Mouse (Mus musculus) small intestine, adult 10 weeks (tissue): ENCODE data around the gene Tnfaip2. TPM values are rescaled to one million over a fixed set of nuclear protein-coding genes. Genes with fewer than 3 reads are reported as not detected.

Source experiments
- polyA plus RNA-seq: library from polyadenylated mRNA; stranded (reverse); fragments of 350-450 nt; fragmentation: Illumina TruSeq; extraction: RNeasy Lipid Tissue Mini Kit (QIAGEN cat#74804); gene quantifications from one replicate; pipeline ENCODE4 v1.2.3, GENCODE M21; 2014; ENCODE audit warnings: low replicate concordance

The Tnfaip2 gene
- polyA plus RNA-seq = 1.4 TPM

DNA sequence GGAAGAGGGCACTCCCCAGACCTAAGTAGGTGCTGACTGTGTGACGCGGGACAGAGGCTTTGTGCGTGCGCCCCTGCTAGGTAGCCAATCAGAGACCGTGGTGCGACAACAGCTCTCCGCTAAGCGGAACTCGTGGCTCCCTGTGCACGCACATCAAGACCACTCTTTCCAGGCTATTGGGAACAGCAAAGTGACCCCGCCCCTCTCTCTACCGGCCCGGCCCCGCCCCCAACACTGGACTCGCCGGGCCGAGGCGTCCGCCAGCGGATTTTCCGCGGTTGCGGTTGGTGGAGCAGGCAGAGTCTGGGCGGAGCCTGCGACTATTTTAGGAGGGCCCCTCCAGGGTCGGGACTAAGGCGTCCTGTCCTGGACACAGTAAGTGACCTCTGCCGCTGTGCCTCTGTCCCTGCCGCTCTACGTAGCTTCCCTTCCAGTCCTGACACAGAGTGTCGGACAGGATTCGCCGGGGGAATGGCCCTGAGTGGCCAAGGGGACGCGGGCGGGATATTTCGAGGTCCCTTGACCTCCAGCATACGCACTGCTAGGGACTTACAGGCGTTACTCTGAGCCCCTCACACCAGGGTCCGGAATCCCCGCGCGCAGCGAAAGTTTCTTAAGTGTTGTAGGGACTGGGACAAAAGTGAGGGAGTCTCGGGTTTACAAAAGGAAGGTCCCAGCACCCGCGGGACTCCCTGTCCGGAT, at the start of gene Tnfaip2:
Tnfaip2 (plus strand) TSS at position 161 of the 702 bp plus-strand sequence.

DNA sequence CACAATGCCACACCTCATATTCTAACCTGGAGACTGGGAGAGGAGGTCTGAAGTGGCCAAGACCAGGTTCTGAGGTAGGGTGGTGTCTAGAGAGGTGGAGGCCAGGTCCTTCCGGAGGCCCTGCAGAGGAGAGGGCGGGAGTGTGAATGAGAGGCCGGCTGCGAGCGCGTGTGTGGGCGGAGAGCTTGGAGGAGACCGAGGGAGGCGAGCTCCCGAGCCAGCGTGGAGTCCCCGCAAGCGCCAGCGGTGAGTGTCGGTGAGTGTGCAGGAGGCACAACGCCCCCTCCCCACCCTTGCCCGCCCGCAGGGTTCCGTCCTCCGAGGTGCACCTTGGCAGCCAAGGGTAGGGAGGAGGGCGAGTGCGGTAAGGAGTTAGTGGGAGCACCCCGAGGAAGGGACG, 35.6 kb upstream of the Tnfaip2 start, which contains the start of gene Lbhd2:
Lbhd2 (plus strand) TSS at position 188 of the 400 bp plus-strand sequence.

DNA sequence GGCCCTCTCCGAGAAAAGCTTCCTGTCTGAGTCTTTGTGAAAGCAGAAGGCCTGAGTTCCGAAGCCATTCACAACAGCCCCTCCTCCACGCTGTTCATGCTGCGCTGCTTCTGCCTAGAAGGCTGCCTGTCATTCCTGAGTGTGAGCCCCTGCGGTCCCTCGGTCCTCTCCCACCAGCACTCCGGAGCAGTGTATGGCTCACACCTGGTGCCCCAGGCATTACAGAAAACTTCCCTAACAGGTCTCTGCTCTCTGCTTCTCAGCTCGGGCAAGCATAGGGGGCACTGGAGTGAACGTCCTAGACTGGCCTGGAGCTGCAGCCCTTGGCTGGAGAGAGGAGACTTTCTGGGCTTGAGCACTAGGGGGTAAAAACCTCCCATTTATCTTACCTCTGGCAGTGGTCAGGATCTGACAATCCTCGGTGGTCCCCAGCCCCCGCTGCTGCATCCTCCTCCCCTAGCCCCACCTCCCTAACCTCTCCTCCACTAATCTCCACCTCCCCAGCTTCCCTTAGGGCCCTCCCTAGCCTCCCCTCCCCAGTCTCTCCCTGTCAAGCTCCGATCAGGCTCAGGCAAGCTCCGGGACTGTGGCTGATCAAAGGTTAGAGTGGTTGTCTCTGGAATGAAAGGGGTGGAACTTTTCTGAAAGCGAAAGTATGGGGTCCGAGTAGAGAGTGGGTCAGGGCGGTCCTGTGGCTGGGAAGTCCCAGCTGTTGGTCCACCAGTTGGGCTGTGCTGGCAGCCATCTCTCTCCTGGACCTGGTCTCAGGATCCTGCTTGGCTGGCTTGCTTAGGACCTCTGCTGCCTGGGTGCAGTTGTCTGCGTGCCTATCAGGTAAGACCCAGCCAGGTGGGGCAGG, 25.1 kb upstream of the Tnfaip2 start, which contains the start of gene Exoc3l4:
Exoc3l4 (plus strand) TSS at position 97 of the 859 bp plus-strand sequence.

DNA sequence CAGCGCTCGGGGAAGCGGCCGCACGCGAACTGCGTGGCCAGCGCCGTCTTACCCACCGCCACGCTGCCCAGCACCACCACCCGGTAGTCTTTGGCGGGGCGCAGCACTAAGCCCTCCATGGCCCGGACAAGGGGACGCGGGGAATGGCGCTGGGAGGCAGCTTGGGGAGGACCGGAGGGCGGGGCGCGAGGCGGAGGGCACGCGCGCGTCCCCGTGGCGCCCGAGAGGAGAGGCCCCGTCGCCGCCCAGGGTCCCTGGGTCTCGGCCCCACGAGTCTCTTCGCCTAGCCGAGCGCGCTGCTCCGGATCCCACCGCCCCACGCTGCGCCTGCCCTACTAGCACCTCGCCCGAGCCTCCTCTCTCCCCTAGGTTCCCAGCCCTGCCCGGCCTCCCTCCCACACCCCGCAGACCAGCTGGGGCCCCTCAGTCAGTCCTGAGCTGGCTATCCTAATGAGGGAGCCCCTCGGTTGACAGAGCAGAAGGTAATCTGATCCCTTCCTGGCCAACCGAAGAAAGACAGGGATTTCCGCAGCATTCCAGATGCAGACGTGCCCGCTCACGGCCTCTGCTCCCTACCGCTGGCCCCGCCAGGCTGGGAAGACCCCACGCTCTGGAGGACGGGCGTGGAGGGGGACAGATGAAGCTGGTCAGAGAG, 43.5 kb downstream of the Tnfaip2 start, which contains the start of gene Gm266:
Gm266 (minus strand) TSS at position 172 of the 655 bp plus-strand sequence.

Other genes with a start within 250 kb of the Tnfaip2 start
- gene Amn, start 171.4 kb upstream of the Tnfaip2 start, polyA plus RNA-seq = 0.48 TPM
- 5.4 TPM for gene Cdc42bpb, start 64.8 kb upstream of the Tnfaip2 start, polyA plus RNA-seq
- gene Lbhd2, start 35.7 kb upstream of the Tnfaip2 start, polyA plus RNA-seq = not detected
- 6.8 TPM for gene Exoc3l4, start 25.5 kb upstream of the Tnfaip2 start, polyA plus RNA-seq
- 0.37 TPM for gene Gm266, start 43.4 kb downstream of the Tnfaip2 start, polyA plus RNA-seq
- gene Eif5, start 95.5 kb downstream of the Tnfaip2 start, polyA plus RNA-seq = 591 TPM
- 200 TPM for gene Mark3, start 132.1 kb downstream of the Tnfaip2 start, polyA plus RNA-seq
- 2.8 TPM for gene Ckb, start 229.9 kb downstream of the Tnfaip2 start, polyA plus RNA-seq
- gene Trmt61a, start 235.6 kb downstream of the Tnfaip2 start, polyA plus RNA-seq = not detected